Mouse (Mus musculus): ENCODE measurements around the gene Klhl5. TPM values are rescaled to one million over a fixed set of nuclear protein-coding genes. Genes with fewer than 3 reads are reported as not detected.
A peak's percentile ranks its signal among the peaks of the same experiment; 100 is the strongest.

Gene Klhl5
- total RNA-seq, 2 experiments from 2014 or later = 35.4 to 38.7 TPM

- no peak for DNase-seq (ENCODE audit: extremely low spot score in 1 of 2, low spot score in 2 of 2)
- Histone ChIP-seq H3K27ac (no peak overlapping the region), H3K4me3 (no peak overlapping the region)
- TF ChIP-seq CTCF (IDR thresholded peaks at IDR 0.05) = no peak
- intact Hi-C loops (cut with DNase I) = no loop called here
Measured at GRCm38 (mm10) chr5:65181160-65181793, 73.9 kb downstream of the Klhl5 start.

GRCm38 (mm10) chr5:65181794-65182169 lies 74.4 kb downstream of the Klhl5 start:
- intact Hi-C loops (cut with DNase I) = no loop called here
- DNase-seq (ENCODE audit: extremely low spot score in 1 of 2, low spot score in 2 of 2) = no peak
- no peak overlapping the region for H3K4me3 ChIP-seq
- no peak overlapping the region for H3K27ac ChIP-seq
- no peak; the same call in none of the 2 replicates for TF ChIP-seq CTCF (IDR thresholded peaks at IDR 0.05)

GRCm38 (mm10) chr5:65182268-65182667 lies 74.9 kb downstream of the Klhl5 start:
- no peak overlapping the region for H3K27ac ChIP-seq

GRCm38 (mm10) chr5:65191601-65192000 lies 84.3 kb downstream of the Klhl5 start:
- Histone ChIP-seq H3K27ac (peak overlapping the region; percentile 71), H3K4me3 (no peak overlapping the region)
- no peak for DNase-seq (ENCODE audit: extremely low spot score in 1 of 2, low spot score in 2 of 2)
- intact Hi-C loops (cut with DNase I) = no loop called here
- no peak for TF ChIP-seq CTCF (IDR thresholded peaks at IDR 0.05)

More at GRCm38 (mm10) chr5:65182268-65182667, 74.9 kb downstream of the Klhl5 start:
- H3K4me3 ChIP-seq = no peak overlapping the region
- TF ChIP-seq CTCF (IDR thresholded peaks at IDR 0.05) = no peak
- no peak for DNase-seq (ENCODE audit: extremely low spot score in 1 of 2, low spot score in 2 of 2)
- intact Hi-C loops (cut with DNase I) = no loop called here

- no peak for DNase-seq (ENCODE audit: extremely low spot score in 1 of 2, low spot score in 2 of 2)
- no peak overlapping the region; the same call in 1 of the 2 replicates for H3K27ac ChIP-seq
- intact Hi-C loops (cut with DNase I) = no loop called here
- H3K4me3 ChIP-seq = no peak overlapping the region
- no peak for TF ChIP-seq CTCF (IDR thresholded peaks at IDR 0.05)
Measured at GRCm38 (mm10) chr5:65194441-65194840, 87.1 kb downstream of the Klhl5 start.

GRCm38 (mm10) chr5:65199346-65200128 lies 92.2 kb downstream of the Klhl5 start, which contains the start of gene Wdr19:
Gene Wdr19, plus strand, starts transcription at chr5:65199696.
- no peak for TF ChIP-seq CTCF (IDR thresholded peaks at IDR 0.05)

GRCm38 (mm10) chr5:65204726-65205125 lies 97.4 kb downstream of the Klhl5 start:
- H3K4me3 ChIP-seq = no peak overlapping the region
- intact Hi-C loops (cut with DNase I) = no loop called here

More at GRCm38 (mm10) chr5:65199346-65200128, 92.2 kb downstream of the Klhl5 start, which contains the start of gene Wdr19:
- Histone ChIP-seq H3K4me3 (peak within 1 kb of the TSS; percentile 59), H3K27ac (peak within 1 kb of the TSS; percentile 93)
- intact Hi-C loops (cut with DNase I) = loop anchor here (2.0 kb wide), 1 partner anchor 25 kb away; no protein-coding TSS in a partner anchor
- peak; percentile 96 to 99 for DNase-seq (ENCODE audit: extremely low spot score in 1 of 2, low spot score in 2 of 2)

GRCm38 (mm10) chr5:65213321-65213720 lies 106.0 kb downstream of the Klhl5 start:
- TF ChIP-seq CTCF (IDR thresholded peaks at IDR 0.05) = peak; percentile 96
- H3K4me3 ChIP-seq = no peak overlapping the region
- no peak overlapping the region for H3K27ac ChIP-seq
- no peak for DNase-seq (ENCODE audit: extremely low spot score in 1 of 2, low spot score in 2 of 2)
- intact Hi-C loops (cut with DNase I) = loop anchor here (1.0 to 10.0 kb wide), 2 partner anchors 210 to 329 kb away; no protein-coding TSS in a partner anchor

More at GRCm38 (mm10) chr5:65204726-65205125, 97.4 kb downstream of the Klhl5 start:
- no peak for TF ChIP-seq CTCF (IDR thresholded peaks at IDR 0.05)
- no peak for DNase-seq (ENCODE audit: extremely low spot score in 1 of 2, low spot score in 2 of 2)
- no peak overlapping the region for H3K27ac ChIP-seq

Other genes with a start within 250 kb of the Klhl5 start
- gene Tlr1, start 174.0 kb upstream of the Klhl5 start, total RNA-seq (2021) = under 1 TPM in 1 of 2 experiments, not detected in 1; 0.38 TPM
- gene Tlr6, start 147.4 kb upstream of the Klhl5 start, total RNA-seq (2021) = under 1 TPM; 0.50 to 0.70 TPM
- gene Fam114a1, start 137.5 kb upstream of the Klhl5 start, total RNA-seq (2021) = 1 to 10 TPM; 3.7 to 4.1 TPM
- gene Tmem156, start 15.4 kb upstream of the Klhl5 start, total RNA-seq (2021) = under 1 TPM; 0.51 to 0.63 TPM
- 10 to 100 TPM; 20.1 to 21.5 TPM for gene Wdr19, start 92.2 kb downstream of the Klhl5 start, total RNA-seq (2021)
- 10 to 100 TPM; 27.7 to 28.0 TPM for gene Rfc1, start 228.1 kb downstream of the Klhl5 start, total RNA-seq (2021)
- gene Klb, start 240.8 kb downstream of the Klhl5 start, total RNA-seq (2021) = under 1 TPM; 0.33 to 0.54 TPM

Measured in left cerebral cortex, adult 2 months (tissue).